Mouse (Mus musculus) C2C12 (cell line): ENCODE results near the gene Krt26.

Source experiments
- CEBPB ChIP-seq: IDR thresholded peaks from one replicate; pipeline ENCODE4 v1.6.1; 2011; ENCODE audit warnings: low read depth, mild to moderate bottlenecking, control low read depth, moderate library complexity
- CTCF ChIP-seq: IDR thresholded peaks from one replicate; pipeline ENCODE4 v1.5.1; 2011; ENCODE audit not compliant: control insufficient read depth, insufficient read depth, insufficient read length
- FOSL1 ChIP-seq: IDR thresholded peaks from one replicate; pipeline ENCODE4 v1.8.0; 2011; ENCODE audit warnings: mild to moderate bottlenecking, low read length; ENCODE audit not compliant: poor library complexity, insufficient read depth, severe bottlenecking
- MAX ChIP-seq: IDR thresholded peaks from one replicate; pipeline ENCODE4 v1.6.1; 2011; ENCODE audit warnings: mild to moderate bottlenecking, control low read depth
- MYOD1 ChIP-seq: IDR thresholded peaks from one replicate; pipeline ENCODE4 v1.6.1; 2011; ENCODE audit warnings: low read depth; ENCODE audit not compliant: control insufficient read depth, insufficient read length
- USF1 ChIP-seq: IDR thresholded peaks from one replicate; pipeline ENCODE4 v1.6.1; 2011; ENCODE audit warnings: low read depth, mild to moderate bottlenecking, control low read depth, moderate library complexity

GRCm38 (mm10) chr11:99314594-99314993 is 23.2 kb downstream of the Krt26 start:
- TF ChIP-seq CTCF = no peak
- TF ChIP-seq FOSL1 = no peak
- no peak for TF ChIP-seq CEBPB
- TF ChIP-seq MAX = no peak
- no peak for TF ChIP-seq USF1
- TF ChIP-seq MYOD1 = no peak
